Mouse (Mus musculus): ENCODE results near the gene Magi1.
"Not testable (repeated sequence)": the region's sequence is repeated elsewhere in the genome, so short reads cannot be mapped to it uniquely, and the experiment has no call there.

Magi1 gene

DNA sequence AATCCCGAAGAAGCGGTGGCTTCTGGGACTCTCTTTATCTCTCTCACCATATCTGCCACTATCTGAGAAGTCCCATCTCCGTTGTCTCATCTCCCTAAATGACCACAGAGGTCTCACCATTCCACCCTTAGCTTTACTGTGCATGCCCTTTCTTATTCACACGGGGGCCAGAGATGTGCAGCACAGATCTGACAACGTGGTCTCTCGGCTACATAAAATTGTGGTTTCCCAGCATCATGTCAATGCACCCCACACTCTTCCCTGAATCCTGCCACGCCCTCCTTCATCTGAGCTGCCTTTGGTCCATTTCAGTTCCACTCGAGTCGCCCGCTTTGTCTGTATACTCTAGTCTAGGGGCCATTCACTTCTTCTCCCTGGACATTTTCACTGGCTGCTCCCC lies 557.6 kb downstream of the Magi1 start:
- DNase-seq (ENCODE audit: low spot score), result no peak

DNA sequence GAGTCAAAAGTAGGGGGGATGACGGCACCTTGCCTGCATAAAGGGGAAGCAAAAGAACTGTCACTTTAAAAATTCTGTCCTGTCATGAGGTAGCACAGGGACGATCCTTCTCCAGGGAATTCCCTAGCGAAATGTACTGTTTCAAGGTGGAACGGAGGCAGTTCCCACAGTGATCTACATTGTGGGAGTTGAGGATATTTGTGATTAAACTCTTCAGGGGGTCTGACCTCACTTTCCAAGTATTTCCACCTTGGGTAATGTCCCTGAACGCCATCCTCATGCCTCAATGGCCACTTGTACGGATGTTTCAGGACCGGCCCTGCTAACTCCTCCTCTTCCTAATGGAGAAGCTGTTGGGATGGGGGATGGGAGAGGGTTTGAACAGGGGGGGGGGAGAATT lies 559.0 kb downstream of the Magi1 start:
- no peak for DNase-seq (ENCODE audit: low spot score)

- no peak for DNase-seq (ENCODE audit: low spot score)
These were observed 560.5 kb downstream of the Magi1 start for GRCm38 (mm10) chr6:93723226-93723625.

DNA sequence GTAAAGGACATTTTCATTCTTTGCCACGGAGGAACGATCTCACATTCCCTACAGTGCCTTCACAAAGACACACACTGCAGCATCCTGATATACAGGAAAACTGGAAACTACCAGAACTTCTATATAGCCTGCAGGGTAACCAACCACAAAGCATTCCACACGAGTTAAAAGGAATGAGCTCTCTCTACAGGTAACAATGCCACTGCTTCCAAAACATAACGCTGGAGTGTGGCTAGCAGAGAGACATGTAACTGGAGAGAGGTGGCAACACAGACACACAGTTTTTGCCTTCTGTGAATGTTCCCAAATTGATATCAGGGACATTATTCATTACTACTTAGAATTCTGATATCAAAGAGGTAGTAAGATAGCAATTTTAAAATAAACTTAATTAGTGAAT lies 564.2 kb downstream of the Magi1 start:
- no peak for DNase-seq (ENCODE audit: low spot score)

- DNase-seq (ENCODE audit: low spot score), result no peak
These were observed 565.3 kb downstream of the Magi1 start for GRCm38 (mm10) chr6:93718385-93718784.

DNA sequence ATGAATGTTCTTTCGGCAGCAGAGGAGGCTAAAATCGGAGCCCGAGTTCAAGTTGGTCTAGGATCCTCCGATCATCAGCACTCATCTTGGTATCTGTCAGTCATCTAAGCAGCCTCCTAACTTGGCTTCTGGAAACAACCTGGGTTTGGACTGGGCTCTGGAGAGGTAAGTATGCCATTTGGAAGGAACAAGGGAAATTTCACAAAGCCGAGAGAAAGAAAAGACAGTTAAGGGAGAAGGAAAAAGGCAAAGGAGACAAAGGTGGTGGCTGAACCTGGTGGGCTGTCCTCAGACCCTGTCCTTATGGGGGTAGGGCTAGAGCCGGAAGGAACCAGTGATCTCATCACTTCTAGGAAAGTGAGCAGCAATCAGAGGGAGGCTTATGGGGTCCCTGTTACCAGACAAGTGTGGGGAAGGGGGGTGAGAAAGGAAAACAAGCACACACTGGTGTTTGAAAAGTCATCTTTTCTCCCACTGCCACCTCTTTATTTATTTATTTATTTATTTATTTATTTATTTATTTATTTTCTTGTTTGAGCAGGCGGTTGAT lies 565.8 kb downstream of the Magi1 start:
- DNase-seq (ENCODE audit: low spot score), result no peak

DNA sequence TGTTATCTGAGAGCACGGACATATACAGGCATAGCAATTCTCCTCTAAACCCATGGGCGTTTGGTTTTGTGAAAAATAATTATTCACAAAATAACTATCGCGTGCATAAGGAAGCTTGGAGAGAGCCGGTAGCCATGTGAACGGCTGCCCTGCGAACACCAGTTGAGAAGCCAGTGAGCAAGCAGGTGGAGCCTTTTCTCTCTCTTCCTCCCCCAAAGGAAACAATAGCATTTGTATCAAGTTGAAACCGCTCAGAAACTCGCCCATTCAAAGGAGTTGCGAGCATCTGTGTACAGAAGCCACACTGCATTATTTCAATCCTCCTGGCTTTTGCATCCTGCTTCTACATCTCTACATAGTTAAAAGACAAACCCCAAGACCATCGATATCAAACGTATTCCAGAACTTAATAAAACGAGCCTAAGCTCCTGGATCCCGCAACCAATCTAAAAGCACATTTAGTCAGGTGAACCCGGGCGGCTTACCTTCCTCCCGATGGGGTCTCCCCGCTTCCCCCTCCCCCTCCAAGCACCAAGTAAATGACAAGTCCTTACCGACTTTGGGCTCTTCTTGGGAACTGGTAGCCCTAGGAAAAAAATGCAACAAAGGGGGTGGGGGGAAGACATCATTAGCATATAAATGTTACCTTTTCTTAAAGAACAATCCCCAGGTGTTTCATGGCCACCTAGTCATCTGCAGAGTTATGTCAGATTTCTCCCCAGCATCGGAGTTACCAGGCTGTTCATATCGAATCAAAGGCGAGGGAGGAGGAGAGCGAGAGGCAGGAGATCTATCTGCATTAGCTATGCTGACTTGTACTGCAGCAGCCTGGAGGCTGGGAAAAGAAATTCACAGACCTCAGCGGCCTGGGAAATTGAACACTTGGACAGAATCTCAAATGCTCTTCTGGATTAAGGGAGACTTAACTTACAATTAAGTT lies 566.8 kb downstream of the Magi1 start:
- no peak for DNase-seq (ENCODE audit: low spot score)

- no peak for DNase-seq (ENCODE audit: low spot score)
These were observed 568.2 kb downstream of the Magi1 start for GRCm38 (mm10) chr6:93715181-93716180.

DNA sequence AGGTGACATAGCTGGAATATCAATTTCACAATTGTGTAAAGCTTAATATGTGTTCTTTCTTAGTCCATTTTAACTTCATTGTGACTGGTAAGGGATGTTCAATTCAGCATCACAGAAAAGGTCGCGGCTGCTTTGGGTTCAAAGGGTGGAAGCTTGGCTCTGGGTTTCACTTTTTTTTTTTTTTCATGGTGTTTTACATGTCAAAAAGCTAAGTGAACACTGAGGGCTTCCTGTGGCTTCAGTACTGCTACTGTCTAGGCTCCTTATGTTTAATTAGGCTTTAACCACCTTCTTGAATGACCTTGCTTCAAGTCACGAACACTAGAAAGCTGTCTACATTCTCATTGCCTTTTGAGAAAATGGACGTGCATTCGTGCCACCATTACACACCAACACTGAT lies 579.4 kb downstream of the Magi1 start:
- no peak for DNase-seq (ENCODE audit: low spot score)

GRCm38 (mm10) chr6:93699436-93699835 lies 584.3 kb downstream of the Magi1 start:
- DNase-seq (ENCODE audit: low spot score), result no peak

- DNase-seq (ENCODE audit: low spot score), result no peak
These were observed 585.8 kb downstream of the Magi1 start for GRCm38 (mm10) chr6:93697956-93698355.

- DNase-seq (ENCODE audit: low spot score), result no peak
These were observed 605.0 kb downstream of the Magi1 start for GRCm38 (mm10) chr6:93678766-93679165.

DNA sequence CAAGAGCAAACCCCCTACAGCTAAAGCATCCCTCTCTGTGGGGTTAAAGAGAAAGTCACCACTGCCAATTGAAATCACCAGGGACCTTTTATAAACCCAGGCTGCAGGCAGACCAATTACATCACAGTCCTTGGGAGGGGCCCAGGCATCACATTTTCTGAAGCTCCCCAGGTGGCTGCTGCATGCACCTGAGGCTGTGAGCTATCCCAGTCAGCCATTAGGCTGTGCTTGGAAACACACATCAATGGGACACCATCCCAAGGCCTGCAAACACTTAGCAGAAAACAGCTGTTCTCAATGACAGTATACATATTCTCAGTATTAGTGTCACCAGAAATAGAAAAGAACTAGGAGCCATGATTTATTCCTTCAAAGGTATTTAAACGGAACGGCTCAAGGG lies 617.0 kb downstream of the Magi1 start:
- no peak for DNase-seq (ENCODE audit: low spot score)

GRCm38 (mm10) chr6:93665056-93665805 lies 618.5 kb downstream of the Magi1 start:
- no peak for DNase-seq (ENCODE audit: low spot score)

DNA sequence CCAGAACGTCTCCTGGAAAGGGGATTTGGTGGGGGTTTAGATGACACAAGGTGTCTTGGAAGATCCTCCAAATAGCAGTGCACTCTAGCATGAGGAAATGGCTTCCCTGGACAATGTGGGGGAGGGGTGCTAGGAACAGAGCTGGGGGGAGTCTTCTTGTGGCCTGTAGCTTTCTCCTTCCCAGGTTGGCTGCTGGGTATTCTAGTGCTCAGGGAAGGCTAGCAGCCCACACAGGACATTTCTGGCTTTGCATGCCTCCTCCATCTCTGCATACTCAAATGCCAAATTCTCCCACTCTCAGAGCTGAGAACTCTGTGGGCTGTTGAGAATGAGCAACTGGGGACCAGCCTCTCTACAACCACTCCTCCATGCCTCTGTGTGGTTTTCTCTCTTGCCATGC lies 622.6 kb downstream of the Magi1 start:
- DNase-seq (ENCODE audit: low spot score), result no peak

- no peak for DNase-seq (ENCODE audit: low spot score)
These were observed 624.2 kb downstream of the Magi1 start for GRCm38 (mm10) chr6:93659534-93659933.

DNA sequence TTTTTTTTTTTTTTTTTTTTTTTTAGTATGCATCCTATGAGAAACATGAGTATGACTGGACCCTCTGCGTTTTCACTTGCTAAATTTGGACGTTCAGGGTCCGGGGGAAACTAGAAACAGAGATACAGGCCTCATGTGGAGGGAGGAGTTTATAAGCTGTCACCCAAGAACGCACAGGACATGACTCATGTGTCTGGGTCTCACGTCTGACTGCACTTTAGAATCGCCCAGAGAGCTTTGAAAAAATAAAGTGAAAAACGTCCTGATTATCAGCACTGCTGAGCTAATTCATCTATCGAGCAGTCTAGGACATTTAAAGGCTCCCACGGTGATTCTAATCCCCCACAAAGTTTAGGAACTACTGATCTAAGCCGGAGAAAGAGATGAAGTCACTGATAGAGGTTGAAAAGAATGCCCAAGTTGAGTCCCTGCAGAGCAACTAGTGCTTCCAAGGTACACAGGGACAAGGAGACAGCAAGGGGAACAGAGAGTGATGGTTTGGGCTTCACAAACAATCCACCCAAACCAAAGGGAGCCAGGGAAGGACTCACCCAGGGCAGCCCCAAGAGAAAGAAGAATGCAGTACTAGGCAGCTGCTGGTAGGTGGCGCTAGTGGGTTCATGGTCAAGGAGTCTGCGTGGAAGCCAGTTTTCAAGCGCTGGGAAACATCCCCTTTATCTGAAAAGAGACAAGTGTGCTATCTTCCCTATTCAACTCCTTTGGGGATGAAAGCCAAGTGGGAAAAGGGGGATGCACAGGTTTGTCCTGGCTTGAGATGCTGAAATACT lies 626.3 kb downstream of the Magi1 start:
- peak; percentile 61 for DNase-seq (ENCODE audit: low spot score)

GRCm38 (mm10) chr6:93648581-93649230 lies 635.0 kb downstream of the Magi1 start:
- DNase-seq (ENCODE audit: low spot score), result peak; percentile 45

DNA sequence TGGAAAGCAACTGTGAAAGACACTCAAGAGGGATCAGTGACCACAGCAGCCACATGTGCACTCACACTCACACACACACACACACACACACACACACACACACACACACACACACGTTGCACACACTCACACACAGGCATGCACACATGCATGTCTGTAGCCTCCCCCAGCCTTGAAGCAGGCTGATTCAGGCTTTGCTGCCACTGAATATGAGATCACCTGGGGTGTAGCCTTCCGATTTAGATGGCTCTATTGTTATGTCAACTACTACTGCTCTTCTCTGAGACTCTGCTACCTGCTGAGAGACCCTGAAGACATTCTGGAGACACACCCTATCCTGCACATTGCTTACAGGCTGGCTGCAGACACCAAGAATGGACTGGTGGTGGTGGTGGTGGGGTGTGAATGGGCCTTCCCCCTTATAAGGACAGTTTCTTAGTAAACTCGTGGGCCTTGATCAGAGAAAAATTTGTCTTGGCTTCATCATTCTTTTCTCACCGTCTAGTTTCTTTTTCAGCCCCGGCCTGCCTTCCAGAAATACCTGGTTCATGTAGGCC lies 653.9 kb downstream of the Magi1 start:
- DNase-seq (ENCODE audit: low spot score), result not testable (repeated sequence)

DNA sequence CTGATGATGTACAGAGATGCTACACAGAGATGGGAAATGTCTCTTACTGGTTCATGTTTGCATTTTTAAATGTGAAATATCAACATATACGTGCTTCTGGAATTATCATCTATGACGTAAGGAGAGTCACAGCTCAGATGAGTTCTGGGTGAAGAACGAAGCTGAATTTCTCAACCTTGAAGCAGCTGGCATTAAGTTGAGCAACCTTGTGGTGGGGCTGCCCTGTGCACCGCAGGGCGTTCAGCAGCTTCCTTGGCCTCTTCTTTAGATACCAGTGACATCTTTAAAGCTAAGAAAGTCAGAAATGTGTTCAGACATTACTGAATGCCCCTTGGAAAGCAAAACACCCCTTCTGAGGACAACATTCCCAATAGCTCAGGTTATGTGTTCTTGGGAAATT lies 656.5 kb downstream of the Magi1 start:
- no peak for DNase-seq (ENCODE audit: low spot score)
